Mouse (Mus musculus) gastrocnemius, postnatal 14 days (tissue): ENCODE measurements around the gene Ppil3. TPM values are rescaled to one million over a fixed set of nuclear protein-coding genes. Genes with fewer than 3 reads are reported as not detected.
A peak's percentile ranks its signal among the peaks of the same experiment; 100 is the strongest.

Experiments
- DNase-seq: peaks from one replicate; pipeline ENCODE4 v3.0.0; 2021; ENCODE audit warnings: mixed read lengths
- intact Hi-C: fragments of 180-260 bp; cut with DNase I; formaldehyde crosslinking; loops from one replicate; pipeline ENCODE4 v1.15.1; 2025; ENCODE audit warnings: low total_unique reads
- total RNA-seq, 2 experiments: library from RNA; stranded (reverse); gene quantifications; 2 replicates each; pipeline ENCODE4 v1.2.3; 2021

Gene Ppil3
- total RNA-seq, 2 experiments from 2014 or later: 14.6 to 15.3 TPM

DNA sequence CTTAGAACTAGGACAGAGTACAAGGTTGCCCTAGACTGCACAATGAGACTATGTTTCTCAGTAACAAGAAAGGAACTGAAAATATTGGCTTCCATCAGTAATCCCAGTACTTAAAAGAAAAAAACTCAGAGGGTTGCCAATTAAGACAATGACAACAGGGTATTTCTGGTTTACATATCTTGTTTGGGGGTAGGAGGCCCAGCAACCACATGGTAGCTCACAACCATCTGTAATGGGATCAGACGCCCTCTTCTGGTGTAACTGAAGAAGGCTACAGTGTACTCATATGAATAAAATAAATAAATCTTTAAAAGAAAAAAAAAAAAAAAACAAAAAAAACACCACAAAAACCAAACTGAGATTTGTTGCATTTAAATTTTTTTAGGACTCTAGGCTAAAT, 29.8 kb downstream of the Ppil3 start:
- no peak for DNase-seq
- intact Hi-C loops: no loop called here

GRCm38 (mm10) chr1:58410776-58411175, 34.5 kb downstream of the Ppil3 start:
- intact Hi-C loops: no loop called here
- no peak for DNase-seq

GRCm38 (mm10) chr1:58410198-58410588, 35.1 kb downstream of the Ppil3 start:
- intact Hi-C loops: no loop called here
- DNase-seq: no peak

DNA sequence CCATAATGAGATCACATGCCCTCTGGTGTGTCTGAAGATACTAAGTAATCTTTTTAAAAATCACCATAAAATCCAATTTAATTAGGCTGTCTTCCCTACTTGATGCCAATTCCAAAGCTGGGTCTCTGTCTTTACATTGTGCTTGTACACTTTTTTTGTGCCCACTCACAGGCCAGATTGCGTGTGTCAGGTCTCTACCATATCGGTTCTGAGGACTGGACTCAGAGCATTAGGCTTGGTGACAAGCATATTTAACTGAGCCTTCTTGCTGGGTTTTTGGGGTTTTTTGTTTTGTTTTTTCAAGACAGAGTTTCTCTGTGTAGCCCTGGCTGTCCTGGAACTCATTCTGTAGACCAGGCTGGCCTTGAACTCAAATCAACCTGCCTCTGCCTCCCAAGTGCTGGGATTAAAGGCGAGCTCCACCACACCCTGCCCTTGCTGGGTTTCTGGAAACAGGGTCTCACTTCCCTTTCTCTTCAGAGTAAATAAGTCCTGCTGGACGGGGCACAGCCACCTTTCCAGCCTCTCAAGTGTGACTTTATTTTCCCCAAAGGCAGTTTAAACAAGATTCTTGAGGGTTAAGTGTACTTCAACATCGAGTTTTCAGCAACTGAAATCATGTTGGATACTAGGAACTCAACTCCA, 35.6 kb downstream of the Ppil3 start:
- intact Hi-C loops: no loop called here
- DNase-seq: no peak

- DNase-seq: no peak
- intact Hi-C loops: no loop called here
Measured at GRCm38 (mm10) chr1:58408141-58408540, 37.1 kb downstream of the Ppil3 start.

DNA sequence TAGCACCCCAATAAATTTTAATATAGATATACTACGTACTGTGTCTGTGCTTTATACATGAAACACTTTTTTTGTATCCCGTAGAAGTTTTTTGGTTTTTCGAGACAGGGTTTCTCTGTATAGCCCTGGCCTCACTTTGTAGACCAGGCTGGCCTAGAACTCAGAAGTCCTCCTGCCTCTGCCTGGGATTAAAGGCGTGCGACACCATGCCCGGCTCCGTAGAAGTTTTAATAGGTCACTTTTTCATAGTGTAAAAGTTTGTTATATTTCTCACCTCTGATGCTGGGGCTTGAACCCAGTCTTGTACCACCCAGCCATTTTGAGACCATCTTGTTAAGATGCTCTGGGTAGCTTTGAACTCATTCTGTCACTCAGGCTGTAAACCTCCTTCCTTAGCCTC, 38.0 kb downstream of the Ppil3 start:
- intact Hi-C loops: no loop called here

DNA sequence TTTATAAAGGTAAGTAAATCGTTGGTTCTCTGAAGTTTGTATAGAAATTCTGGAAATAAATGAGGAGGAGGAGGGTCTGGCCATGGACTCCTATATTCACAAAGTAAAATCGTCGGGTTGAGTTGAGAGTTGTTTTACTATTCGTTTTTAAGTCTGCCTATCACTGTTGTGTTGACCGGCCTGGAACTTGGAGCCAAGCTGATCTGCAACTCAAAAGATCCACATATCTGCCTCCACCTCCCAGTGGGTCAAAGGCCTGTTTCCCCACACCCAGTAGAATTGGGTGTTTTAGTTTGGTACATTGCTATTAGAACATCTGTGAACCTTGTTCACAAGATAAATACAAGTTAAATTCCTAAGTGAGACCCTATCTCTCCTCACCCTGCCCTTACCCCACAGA, 41.5 kb downstream of the Ppil3 start:
- intact Hi-C loops: no loop called here
- no peak for DNase-seq

More for the DNA sequence above, 38.0 kb downstream of the Ppil3 start:
- no peak for DNase-seq

GRCm38 (mm10) chr1:58401396-58401795, 43.9 kb downstream of the Ppil3 start:
- no peak for DNase-seq
- intact Hi-C loops: no loop called here

GRCm38 (mm10) chr1:58397731-58398130, 47.6 kb downstream of the Ppil3 start:
- intact Hi-C loops: no loop called here
- no peak for DNase-seq

GRCm38 (mm10) chr1:58396179-58396578, 49.1 kb downstream of the Ppil3 start:
- intact Hi-C loops: no loop called here
- no peak for DNase-seq

GRCm38 (mm10) chr1:58395341-58395740, 49.9 kb downstream of the Ppil3 start:
- intact Hi-C loops: no loop called here
- DNase-seq: no peak

- intact Hi-C loops: no loop called here
- peak; percentile 63 for DNase-seq
Measured at GRCm38 (mm10) chr1:58393284-58394195, 51.7 kb downstream of the Ppil3 start.

- intact Hi-C loops: no loop called here
Measured at GRCm38 (mm10) chr1:58392652-58393283, 52.5 kb downstream of the Ppil3 start, which contains the start of gene Bzw1. TSS of gene Bzw1 (plus strand) at chr1:58392898.

DNA sequence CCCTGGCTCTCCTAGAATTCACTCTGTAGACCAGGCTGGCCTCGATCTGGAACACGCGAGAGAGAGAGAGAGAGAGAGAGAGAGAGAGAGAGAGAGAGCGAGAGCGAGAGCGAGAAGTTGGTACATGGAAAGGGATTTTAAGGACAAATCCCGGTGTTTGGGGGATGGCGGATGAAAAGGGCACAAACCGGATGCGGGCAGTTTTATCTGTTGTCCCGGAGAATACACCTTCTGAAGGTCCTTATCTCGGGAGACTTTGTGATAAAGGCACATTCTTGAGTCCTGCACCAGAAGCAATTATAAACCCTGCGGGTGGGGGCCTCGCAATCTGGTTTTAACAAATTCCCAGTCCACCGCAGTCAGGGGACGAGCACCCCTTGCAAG, 53.0 kb downstream of the Ppil3 start:
- no peak for DNase-seq
- intact Hi-C loops: no loop called here

More at GRCm38 (mm10) chr1:58392652-58393283, 52.5 kb downstream of the Ppil3 start, which contains the start of gene Bzw1:
- DNase-seq: peak; percentile 96

- intact Hi-C loops: no loop called here
Measured at GRCm38 (mm10) chr1:58391421-58392267, 53.6 kb downstream of the Ppil3 start.

DNA sequence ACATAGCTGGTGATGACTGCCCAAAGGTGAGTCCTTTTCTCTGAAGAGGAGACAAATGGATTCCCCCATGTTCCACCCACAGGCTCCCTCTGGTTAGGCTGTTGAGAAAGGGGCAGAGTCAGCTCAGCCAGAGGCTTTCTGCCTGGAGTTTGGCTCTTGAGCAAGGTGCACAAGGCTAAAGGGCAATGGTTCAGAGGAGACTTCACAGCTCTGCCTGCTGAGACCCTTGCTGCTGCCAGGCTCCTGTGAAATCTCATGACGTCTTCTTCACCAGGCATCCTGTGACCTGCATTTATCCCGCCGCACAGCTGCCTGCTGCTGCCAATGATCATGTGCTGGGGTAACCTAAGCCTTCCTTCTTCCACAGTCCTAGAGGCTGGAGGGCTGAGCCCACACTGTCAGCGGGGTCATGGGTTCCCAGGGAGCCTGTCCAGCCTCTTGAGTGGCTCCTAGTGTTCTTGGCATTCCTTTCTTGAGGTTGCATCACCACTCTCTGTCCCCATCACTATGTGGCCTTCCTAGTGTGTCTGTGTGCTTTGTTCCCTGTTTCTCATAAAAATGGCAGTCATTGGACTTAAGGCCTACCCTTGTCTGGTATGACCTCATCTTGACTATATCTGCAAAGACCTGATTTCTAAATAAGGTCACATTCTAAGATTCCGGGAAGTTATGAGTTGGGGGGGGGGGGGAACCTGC, 62.6 kb downstream of the Ppil3 start:
- intact Hi-C loops: no loop called here

More at GRCm38 (mm10) chr1:58391421-58392267, 53.6 kb downstream of the Ppil3 start:
- DNase-seq: no peak

More for the DNA sequence above, 62.6 kb downstream of the Ppil3 start:
- DNase-seq: no peak
